Mouse (Mus musculus): ENCODE measurements around the gene Gphn. TPM values are rescaled to one million over a fixed set of nuclear protein-coding genes. Genes with fewer than 3 reads are reported as not detected.

The Gphn gene
- polyA plus RNA-seq, 1 experiment = 10.3 TPM

DNA sequence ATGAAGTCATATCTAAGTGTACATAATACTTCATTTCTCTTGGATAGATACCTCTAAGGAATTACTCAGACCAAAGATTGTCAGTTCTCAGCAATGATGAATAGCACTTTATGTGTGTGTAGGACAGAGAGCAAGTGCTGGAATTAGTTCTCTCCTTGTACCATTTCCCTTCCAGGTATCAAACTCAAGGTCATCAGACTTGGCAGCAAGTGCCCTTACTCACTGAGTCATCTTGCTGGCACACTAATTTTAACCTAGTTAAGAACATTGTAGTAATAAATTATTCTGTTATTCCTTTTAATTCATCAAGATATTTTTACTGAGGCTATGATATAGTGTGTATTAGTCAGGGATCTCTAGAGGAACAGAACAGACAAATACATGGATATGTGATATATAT lies 88.9 kb downstream of the Gphn start:
- Histone ChIP-seq H3ac (ENCODE audit: control insufficient read depth, insufficient read length) (no peak overlapping the region), H3K36me3 (ENCODE audit: control insufficient read depth, insufficient read depth) (no peaks in the 10 kb centered on the region), H3K79me2 (ENCODE audit: control insufficient read depth, insufficient read depth) (no peaks in the 10 kb centered on the region), H3K4me2 (ENCODE audit: low read depth) (no peak overlapping the region), H3K27me3 (ENCODE audit: control insufficient read depth, insufficient read depth, insufficient read length) (no peaks in the 10 kb centered on the region), H3K4me3 (no peak overlapping the region)
- TF ChIP-seq MYOD1 (IDR thresholded peaks at IDR 0.05; ENCODE audit: control insufficient read depth in 1 of 3, insufficient read length in 2 of 3, low read depth in 2 of 3) (no peak), POLR2AphosphoS2 (IDR thresholded peaks at IDR 0.05; ENCODE audit: insufficient read length, low read depth) (no peak), MAX (IDR thresholded peaks at IDR 0.05; ENCODE audit: low read depth) (no peak), REST (IDR thresholded peaks at IDR 0.05; ENCODE audit: insufficient read depth, insufficient read length) (no peak), CEBPB (IDR thresholded peaks at IDR 0.05; ENCODE audit: insufficient read depth, poor library complexity, severe bottlenecking) (no peak), TCF12 (IDR thresholded peaks at IDR 0.05; ENCODE audit: insufficient read depth, poor library complexity, severe bottlenecking) (no peak), SRF (IDR thresholded peaks at IDR 0.05; ENCODE audit: control insufficient read depth, insufficient read length, low read depth) (no peak), USF1 (IDR thresholded peaks at IDR 0.05; ENCODE audit: low read depth) (no peak), MYOG (IDR thresholded peaks at IDR 0.05; ENCODE audit: control insufficient read depth in 1 of 3, insufficient read depth in 1 of 3, insufficient read length in 2 of 3, low read depth in 2 of 3) (no peak), E2F4 (IDR thresholded peaks at IDR 0.05; ENCODE audit: insufficient read depth) (no peak), POLR2A (IDR thresholded peaks at IDR 0.05; ENCODE audit: insufficient read length, low read depth) (no peak), TCF3 (IDR thresholded peaks at IDR 0.05; ENCODE audit: insufficient read length, low read depth) (no peak)

- H3K36me3 ChIP-seq (ENCODE audit: control insufficient read depth, insufficient read depth) = no peaks in the 10 kb centered on the region
- no peaks in the 10 kb centered on the region for H3K27me3 ChIP-seq (ENCODE audit: control insufficient read depth, insufficient read depth, insufficient read length)
- H3ac ChIP-seq (ENCODE audit: control insufficient read depth, insufficient read length) = no peak overlapping the region
- H3K79me2 ChIP-seq (ENCODE audit: control insufficient read depth, insufficient read depth) = no peaks in the 10 kb centered on the region
- H3K4me3 ChIP-seq = no peak overlapping the region
- no peak for TF ChIP-seq REST (IDR thresholded peaks at IDR 0.05; ENCODE audit: insufficient read depth, insufficient read length)
- no peak for TF ChIP-seq POLR2A (IDR thresholded peaks at IDR 0.05; ENCODE audit: insufficient read length, low read depth)
- TF ChIP-seq TCF12 (IDR thresholded peaks at IDR 0.05; ENCODE audit: insufficient read depth, poor library complexity, severe bottlenecking) = no peak
- H3K4me2 ChIP-seq (ENCODE audit: low read depth) = no peak overlapping the region
Measured at GRCm38 (mm10) chr12:78327946-78328345, 101.8 kb downstream of the Gphn start.

- Histone ChIP-seq H3K4me3 (no peak overlapping the region), H3ac (ENCODE audit: control insufficient read depth, insufficient read length) (no peak overlapping the region), H3K79me2 (ENCODE audit: control insufficient read depth, insufficient read depth) (no peaks in the 10 kb centered on the region), H3K27me3 (ENCODE audit: control insufficient read depth, insufficient read depth, insufficient read length) (no peaks in the 10 kb centered on the region), H3K36me3 (ENCODE audit: control insufficient read depth, insufficient read depth) (no peaks in the 10 kb centered on the region), H3K4me2 (ENCODE audit: low read depth) (no peak overlapping the region)
- TF ChIP-seq E2F4 (IDR thresholded peaks at IDR 0.05; ENCODE audit: insufficient read depth) = no peak
- TF ChIP-seq USF1 (IDR thresholded peaks at IDR 0.05; ENCODE audit: low read depth) = no peak
- TF ChIP-seq SRF (IDR thresholded peaks at IDR 0.05; ENCODE audit: control insufficient read depth, insufficient read length, low read depth) = no peak
- no peak for TF ChIP-seq TCF3 (IDR thresholded peaks at IDR 0.05; ENCODE audit: insufficient read length, low read depth)
- no peak for TF ChIP-seq MYOD1 (IDR thresholded peaks at IDR 0.05; ENCODE audit: control insufficient read depth in 1 of 3, insufficient read length in 2 of 3, low read depth in 2 of 3)
- no peak for TF ChIP-seq POLR2A (IDR thresholded peaks at IDR 0.05; ENCODE audit: insufficient read length, low read depth)
- no peak for TF ChIP-seq CEBPB (IDR thresholded peaks at IDR 0.05; ENCODE audit: insufficient read depth, poor library complexity, severe bottlenecking)
- no peak for TF ChIP-seq POLR2AphosphoS2 (IDR thresholded peaks at IDR 0.05; ENCODE audit: insufficient read length, low read depth)
- no peak for TF ChIP-seq MAX (IDR thresholded peaks at IDR 0.05; ENCODE audit: low read depth)
- no peak for TF ChIP-seq REST (IDR thresholded peaks at IDR 0.05; ENCODE audit: insufficient read depth, insufficient read length)
- TF ChIP-seq TCF12 (IDR thresholded peaks at IDR 0.05; ENCODE audit: insufficient read depth, poor library complexity, severe bottlenecking) = no peak
- no peak for TF ChIP-seq MYOG (IDR thresholded peaks at IDR 0.05; ENCODE audit: control insufficient read depth in 1 of 3, insufficient read depth in 1 of 3, insufficient read length in 2 of 3, low read depth in 2 of 3)
Measured at GRCm38 (mm10) chr12:78332107-78332506, 105.9 kb downstream of the Gphn start.

- Histone ChIP-seq H3ac (ENCODE audit: control insufficient read depth, insufficient read length) (no peak overlapping the region), H3K4me3 (no peak overlapping the region), H3K79me2 (ENCODE audit: control insufficient read depth, insufficient read depth) (no peaks in the 10 kb centered on the region), H3K36me3 (ENCODE audit: control insufficient read depth, insufficient read depth) (no peaks in the 10 kb centered on the region), H3K4me2 (ENCODE audit: low read depth) (peak overlapping the region; percentile 57), H3K27me3 (ENCODE audit: control insufficient read depth, insufficient read depth, insufficient read length) (no peaks in the 10 kb centered on the region)
- TF ChIP-seq MYOG (IDR thresholded peaks at IDR 0.05; ENCODE audit: control insufficient read depth in 1 of 3, insufficient read depth in 1 of 3, insufficient read length in 2 of 3, low read depth in 2 of 3) (peak in 1 of 3 experiments; percentile 32), REST (IDR thresholded peaks at IDR 0.05; ENCODE audit: insufficient read depth, insufficient read length) (no peak), TCF12 (IDR thresholded peaks at IDR 0.05; ENCODE audit: insufficient read depth, poor library complexity, severe bottlenecking) (peak; percentile 27), E2F4 (IDR thresholded peaks at IDR 0.05; ENCODE audit: insufficient read depth) (no peak), CEBPB (IDR thresholded peaks at IDR 0.05; ENCODE audit: insufficient read depth, poor library complexity, severe bottlenecking) (no peak), MAX (IDR thresholded peaks at IDR 0.05; ENCODE audit: low read depth) (no peak), POLR2AphosphoS2 (IDR thresholded peaks at IDR 0.05; ENCODE audit: insufficient read length, low read depth) (no peak), MYOD1 (IDR thresholded peaks at IDR 0.05; ENCODE audit: control insufficient read depth in 1 of 3, insufficient read length in 2 of 3, low read depth in 2 of 3) (peak in 1 of 3 experiments; percentile 47), USF1 (IDR thresholded peaks at IDR 0.05; ENCODE audit: low read depth) (no peak), POLR2A (IDR thresholded peaks at IDR 0.05; ENCODE audit: insufficient read length, low read depth) (no peak), TCF3 (IDR thresholded peaks at IDR 0.05; ENCODE audit: insufficient read length, low read depth) (no peak), SRF (IDR thresholded peaks at IDR 0.05; ENCODE audit: control insufficient read depth, insufficient read length, low read depth) (no peak)
Measured at GRCm38 (mm10) chr12:78356472-78356871, 130.3 kb downstream of the Gphn start.

GRCm38 (mm10) chr12:78389267-78389666 lies 163.1 kb downstream of the Gphn start:
- H3K4me3 ChIP-seq = no peak overlapping the region
- TF ChIP-seq CEBPB (IDR thresholded peaks at IDR 0.05; ENCODE audit: insufficient read depth, poor library complexity, severe bottlenecking) = no peak
- no peak for TF ChIP-seq REST (IDR thresholded peaks at IDR 0.05; ENCODE audit: insufficient read depth, insufficient read length)
- TF ChIP-seq E2F4 (IDR thresholded peaks at IDR 0.05; ENCODE audit: insufficient read depth) = no peak
- no peak for TF ChIP-seq USF1 (IDR thresholded peaks at IDR 0.05; ENCODE audit: low read depth)
- no peak for TF ChIP-seq MYOD1 (IDR thresholded peaks at IDR 0.05; ENCODE audit: control insufficient read depth in 1 of 3, insufficient read length in 2 of 3, low read depth in 2 of 3)
- no peaks in the 10 kb centered on the region for H3K36me3 ChIP-seq (ENCODE audit: control insufficient read depth, insufficient read depth)
- no peak overlapping the region for H3K4me2 ChIP-seq (ENCODE audit: low read depth)
- H3K27me3 ChIP-seq (ENCODE audit: control insufficient read depth, insufficient read depth, insufficient read length) = no peaks in the 10 kb centered on the region
- H3K79me2 ChIP-seq (ENCODE audit: control insufficient read depth, insufficient read depth) = no peaks in the 10 kb centered on the region
- H3ac ChIP-seq (ENCODE audit: control insufficient read depth, insufficient read length) = no peak overlapping the region
